In genomic region chr7:132015933-132016332, GRCm38 (mm10) we compare ENCODE assay signal across 36 mouse cellular contexts. TPM values are rescaled to one million over a fixed set of nuclear protein-coding genes. Genes with fewer than 3 reads are reported as not detected.
"Had no signal": no experiment of that assay in that cellular context is flagged by ENCODE, and none has a peak within 500 bp of the region (broad histone marks: within the 10 kb centered on the region; RNA-seq: fewer than 3 reads in every experiment).

No protein-coding gene starts in this region.

- H3K9ac ChIP-seq: limb, embryonic 12.5 days; limb, embryonic 13.5 days; limb, embryonic 15.5 days; liver, embryonic 12.5 days; liver, embryonic 13.5 days; liver, embryonic 14.5 days; liver, embryonic 15.5 days; liver, postnatal 0 days; lung, embryonic 14.5 days; lung, embryonic 15.5 days; midbrain, embryonic 12.5 days; midbrain, embryonic 13.5 days; midbrain, embryonic 15.5 days; neural tube, embryonic 12.5 days had no signal

- H3K36me3 ChIP-seq: limb, embryonic 10.5 days; limb, embryonic 12.5 days; limb, embryonic 13.5 days; limb, embryonic 15.5 days; liver, embryonic 12.5 days; liver, embryonic 13.5 days; liver, embryonic 15.5 days; lung, embryonic 15.5 days; midbrain, embryonic 10.5 days; midbrain, embryonic 12.5 days; midbrain, embryonic 13.5 days; midbrain, embryonic 15.5 days; neural tube, embryonic 12.5 days had no signal

- H3K4me2 ChIP-seq: limb, embryonic 12.5 days; limb, embryonic 13.5 days; limb, embryonic 15.5 days; liver, embryonic 11.5 days; liver, embryonic 12.5 days; liver, embryonic 13.5 days; liver, embryonic 15.5 days; lung, embryonic 14.5 days; lung, embryonic 15.5 days; midbrain, embryonic 11.5 days; midbrain, embryonic 12.5 days; midbrain, embryonic 13.5 days; midbrain, embryonic 15.5 days; neural tube, embryonic 12.5 days had no signal

- ATAC-seq: liver, embryonic 12.5 days; liver, postnatal 0 days; lung, postnatal 0 days; midbrain, embryonic 13.5 days; midbrain, embryonic 15.5 days; midbrain, embryonic 16.5 days had no signal

- H3K4me1 ChIP-seq: limb, embryonic 15.5 days; liver, embryonic 12.5 days; liver, embryonic 13.5 days; liver, embryonic 15.5 days; lung, embryonic 15.5 days; megakaryocyte, embryonic 14.5 days had no signal

- DNase-seq: left cerebral cortex, postnatal 4 days; liver; liver, embryonic 13.5 days; liver, postnatal 0 days; lung, adult 18-20 months; lung, adult 2 months; lung, embryonic 14.5 days; lung, postnatal 10 days; lung, postnatal 14 days; lung, postnatal 36 days; lung, postnatal 4 days; midbrain, embryonic 14.5 days had no signal

- H3K27me3 ChIP-seq: limb, embryonic 12.5 days; limb, embryonic 13.5 days; limb, embryonic 15.5 days; liver, embryonic 12.5 days; liver, embryonic 13.5 days; liver, embryonic 15.5 days; lung, embryonic 15.5 days; megakaryocyte, embryonic 14.5 days; midbrain, embryonic 12.5 days; midbrain, embryonic 13.5 days; midbrain, embryonic 15.5 days; neural tube, embryonic 12.5 days had no signal

- H3K4me3 ChIP-seq: limb, embryonic 10.5 days; limb, embryonic 12.5 days; limb, embryonic 13.5 days; limb, embryonic 15.5 days; liver, embryonic 12.5 days; liver, embryonic 13.5 days; liver, embryonic 15.5 days; lung, embryonic 15.5 days; megakaryocyte, embryonic 14.5 days; midbrain, embryonic 10.5 days; midbrain, embryonic 12.5 days; midbrain, embryonic 13.5 days; midbrain, embryonic 15.5 days; myocyte; neural tube, embryonic 12.5 days had no signal

- H3K9me3 ChIP-seq: limb, embryonic 10.5 days; limb, embryonic 12.5 days; limb, embryonic 13.5 days; limb, embryonic 15.5 days; liver, embryonic 12.5 days; liver, embryonic 13.5 days; liver, embryonic 15.5 days; lung, embryonic 15.5 days; megakaryocyte, embryonic 14.5 days; midbrain, embryonic 10.5 days; midbrain, embryonic 12.5 days; midbrain, embryonic 13.5 days; midbrain, embryonic 15.5 days; neural tube, embryonic 12.5 days had no signal

- H3K27ac ChIP-seq: limb, embryonic 13.5 days; limb, embryonic 15.5 days; liver, embryonic 12.5 days; liver, embryonic 13.5 days; liver, embryonic 14.5 days; liver, embryonic 15.5 days; lung, embryonic 15.5 days; macrophage; midbrain, embryonic 10.5 days; midbrain, embryonic 12.5 days; midbrain, embryonic 13.5 days; midbrain, embryonic 15.5 days; neural tube, embryonic 12.5 days had no signal

RNA-seq across cellular contexts. Expression of gene Gpr26, which starts 49.7 kb away (rescaled TPM):
- polyA plus RNA-seq: limb, embryonic 10.5 days; limb, embryonic 11.5 days; limb, embryonic 12.5 days; limb, embryonic 13.5 days; limb, embryonic 15.5 days; liver, adult 2 months; liver, embryonic 11.5 days; liver, embryonic 12.5 days; liver, embryonic 13.5 days; liver, embryonic 14.5 days; liver, embryonic 15.5 days; liver, embryonic 16.5 days; liver, postnatal 0 days; lung, adult 2 months; lung, embryonic 14.5 days; lung, embryonic 15.5 days; lung, embryonic 16.5 days; lung, postnatal 0 days; macrophage; myocyte had no signal
